Mouse (Mus musculus): ENCODE measurements around the gene Arhgef19.

Arhgef19 gene

DNA sequence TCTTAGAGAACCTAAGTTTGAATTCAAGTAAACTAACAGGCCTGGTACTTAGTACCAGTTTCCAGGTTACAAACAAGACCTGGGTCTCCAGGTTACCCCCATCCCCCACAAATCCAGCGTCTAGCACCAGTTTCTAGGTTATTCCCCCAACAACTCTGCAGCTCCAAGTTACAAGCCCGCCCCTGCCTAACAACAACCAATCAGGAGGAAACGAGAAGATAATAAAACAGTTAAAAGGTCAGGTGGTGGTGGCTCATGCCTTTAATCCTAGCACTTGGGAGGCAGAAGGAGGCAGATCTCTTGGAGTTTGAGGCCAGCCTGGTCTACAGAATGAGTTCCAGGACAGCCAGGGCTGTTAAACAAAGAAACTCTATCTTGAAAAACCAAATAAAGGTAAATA is 28.0 kb downstream of the Arhgef19 start:
- no peak for DNase-seq

GRCm38 (mm10) chr4:141267837-141268236 is 28.5 kb downstream of the Arhgef19 start:
- peak in 1 of 2 experiments; percentile 68 for DNase-seq

- no peak for DNase-seq
These were observed 29.1 kb downstream of the Arhgef19 start for GRCm38 (mm10) chr4:141268350-141268749.

- DNase-seq = no peak
These were observed 29.8 kb downstream of the Arhgef19 start for GRCm38 (mm10) chr4:141269080-141269479.

DNA sequence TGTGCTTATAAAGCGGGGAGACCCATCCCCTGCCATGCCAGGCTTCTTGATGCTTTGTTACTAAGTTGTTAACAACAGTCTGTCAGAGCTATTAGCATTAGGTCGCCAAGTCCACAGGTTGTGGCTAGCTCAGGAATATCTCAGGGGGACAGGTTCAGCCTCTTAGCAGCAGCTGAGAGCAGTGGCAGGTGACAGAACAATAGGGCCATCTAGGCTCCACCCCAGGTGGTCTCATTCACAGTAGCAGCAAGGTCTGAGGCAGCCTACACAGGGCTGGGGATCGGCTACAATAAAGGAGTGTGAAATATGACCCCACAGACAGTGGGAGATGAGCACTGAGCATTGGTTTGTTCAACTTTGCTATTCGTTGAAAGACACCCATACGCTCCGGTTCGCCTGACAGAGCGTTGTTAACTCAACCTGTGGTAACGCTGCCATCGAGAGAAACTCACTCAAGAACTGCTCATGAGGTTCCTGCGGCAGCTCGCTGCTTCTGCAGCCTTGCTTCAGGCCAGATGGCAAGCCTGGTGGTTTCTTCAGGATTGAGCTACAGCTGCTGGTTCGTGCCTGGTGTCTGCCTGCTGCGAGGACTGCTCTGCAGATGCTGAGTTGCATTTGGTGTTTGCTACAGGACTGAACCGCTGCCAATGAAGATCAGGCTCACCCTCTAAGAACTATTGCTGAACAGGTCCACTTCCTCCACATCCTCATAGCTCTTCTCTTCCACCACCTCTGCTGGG is 31.1 kb downstream of the Arhgef19 start:
- DNase-seq = no peak

GRCm38 (mm10) chr4:141271228-141271627 is 31.9 kb downstream of the Arhgef19 start:
- no peak for DNase-seq

DNA sequence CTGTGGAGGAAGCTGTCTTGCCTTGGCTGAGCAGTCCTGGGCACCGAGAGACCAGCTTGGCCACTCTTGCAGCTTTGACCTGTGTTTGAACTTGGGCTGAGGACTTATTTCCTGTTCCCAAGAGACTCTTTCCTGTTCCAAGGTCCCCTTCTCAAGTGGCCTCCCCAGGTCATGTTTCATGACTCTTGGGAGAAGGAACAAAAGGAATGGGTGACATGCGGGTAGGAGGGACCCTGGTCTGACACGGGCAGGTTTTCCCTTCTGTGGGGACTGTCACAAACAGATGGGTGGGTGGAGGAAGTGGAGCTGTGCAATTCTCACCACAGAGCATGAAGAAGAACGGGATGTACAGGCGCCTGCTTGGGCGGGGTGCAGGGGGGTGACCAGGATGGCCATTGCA is 32.4 kb downstream of the Arhgef19 start:
- DNase-seq = peak; percentile 76 to 88

DNA sequence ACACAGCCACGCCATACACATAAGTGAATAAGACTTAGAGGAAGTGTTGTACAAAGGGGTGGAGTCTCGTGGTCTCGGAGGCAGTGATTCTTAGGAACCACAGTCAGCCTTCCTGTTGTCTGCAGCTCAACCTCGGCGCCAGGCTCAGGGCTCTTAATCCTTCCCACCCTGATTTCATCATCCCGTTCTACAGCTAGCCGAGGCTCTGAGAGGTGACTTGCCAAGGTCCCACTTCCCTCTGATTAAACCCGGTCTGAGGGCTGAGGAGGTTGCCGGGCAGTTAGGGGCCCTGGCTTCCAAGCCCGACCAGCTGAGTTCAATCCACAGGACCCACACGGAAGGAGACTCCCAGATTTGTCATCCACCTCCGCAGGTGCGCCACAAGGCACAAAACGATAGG is 33.6 kb downstream of the Arhgef19 start:
- DNase-seq = peak; percentile 73 to 80

DNA sequence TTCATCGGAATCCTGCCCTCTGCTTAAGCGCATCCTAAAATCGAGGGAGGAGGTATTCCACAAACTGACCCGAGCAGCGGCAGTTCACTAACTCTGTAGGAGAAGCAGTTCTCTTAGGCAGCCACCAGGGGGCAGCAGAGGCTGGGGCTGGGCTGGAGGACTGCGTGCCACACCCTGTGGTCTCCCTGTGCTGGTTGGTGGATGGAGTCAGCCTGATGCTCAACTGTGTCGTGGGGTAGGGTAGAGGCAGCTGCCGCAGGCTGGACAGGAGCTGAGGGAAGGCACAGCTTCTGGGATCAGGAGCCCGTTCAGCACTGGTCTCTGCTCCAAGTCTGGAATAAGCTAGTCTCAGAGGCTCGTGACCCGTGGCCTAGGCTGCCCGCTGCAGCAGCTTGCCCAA is 34.0 kb downstream of the Arhgef19 start:
- DNase-seq = peak; percentile 85 to 90

DNA sequence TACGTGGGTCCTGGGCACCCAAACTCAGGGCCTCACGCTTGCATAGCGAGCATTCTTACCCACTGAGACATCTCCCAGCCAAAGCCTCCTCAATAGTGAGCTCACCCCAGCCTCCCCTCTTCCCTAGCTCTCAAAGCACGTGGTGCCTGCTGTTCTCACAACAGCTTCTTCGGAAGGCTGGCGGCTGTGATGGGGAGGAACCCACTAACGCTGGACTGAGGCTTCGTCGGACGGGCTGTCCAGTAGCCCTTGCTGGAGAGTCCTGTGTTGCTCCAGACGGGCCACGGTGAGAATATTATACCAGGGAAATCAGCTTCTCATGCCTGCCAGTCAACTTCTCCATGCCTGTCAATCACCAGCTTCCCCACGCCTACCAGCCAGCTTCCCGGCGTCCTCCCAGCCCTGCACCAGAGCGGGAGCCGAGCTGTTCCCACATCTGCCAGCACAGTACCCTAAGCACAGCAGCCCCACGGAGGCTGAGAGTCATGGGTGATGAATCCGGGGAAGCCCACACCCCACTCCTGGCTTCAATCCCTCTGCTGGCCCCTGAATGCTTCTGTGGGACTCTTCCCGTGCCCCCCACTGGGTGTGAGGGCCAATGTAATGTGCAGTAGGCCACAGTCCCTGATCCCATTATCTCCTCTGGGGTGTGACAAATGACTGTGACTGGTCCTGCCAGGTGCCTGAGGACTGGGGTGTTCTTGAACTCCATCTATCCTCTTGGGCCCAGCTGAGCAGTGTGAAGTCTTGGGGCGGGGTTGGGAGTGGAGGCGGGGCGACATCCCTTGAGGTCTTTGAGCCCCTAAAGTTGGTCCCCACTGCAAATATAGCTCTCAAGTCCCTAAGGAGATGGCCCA is 35.4 kb downstream of the Arhgef19 start:
- DNase-seq = peak; percentile 51 to 55

DNA sequence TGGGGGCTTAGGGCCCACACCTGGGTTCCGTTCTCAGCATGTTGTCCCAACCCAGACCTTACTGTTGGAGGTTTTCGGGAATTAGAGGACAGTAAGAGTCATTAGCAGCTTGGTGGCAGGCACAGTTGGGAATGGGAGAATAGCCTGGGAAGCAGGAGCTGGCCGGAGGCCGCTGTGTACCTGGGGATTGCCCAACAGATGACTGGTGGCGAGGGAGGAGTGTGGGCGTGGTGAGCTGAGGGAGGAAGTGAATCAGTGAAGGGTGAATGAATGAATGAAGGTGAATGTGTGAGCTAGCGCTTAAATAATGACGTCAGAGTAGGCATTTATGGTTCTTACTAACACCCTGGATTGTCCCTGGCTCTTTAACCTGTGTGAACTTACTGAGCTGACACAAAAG is 37.9 kb downstream of the Arhgef19 start:
- peak; percentile 73 to 80 for DNase-seq

- peak; percentile 95 to 97 for DNase-seq
These were observed 38.9 kb downstream of the Arhgef19 start for GRCm38 (mm10) chr4:141278154-141278553.

DNA sequence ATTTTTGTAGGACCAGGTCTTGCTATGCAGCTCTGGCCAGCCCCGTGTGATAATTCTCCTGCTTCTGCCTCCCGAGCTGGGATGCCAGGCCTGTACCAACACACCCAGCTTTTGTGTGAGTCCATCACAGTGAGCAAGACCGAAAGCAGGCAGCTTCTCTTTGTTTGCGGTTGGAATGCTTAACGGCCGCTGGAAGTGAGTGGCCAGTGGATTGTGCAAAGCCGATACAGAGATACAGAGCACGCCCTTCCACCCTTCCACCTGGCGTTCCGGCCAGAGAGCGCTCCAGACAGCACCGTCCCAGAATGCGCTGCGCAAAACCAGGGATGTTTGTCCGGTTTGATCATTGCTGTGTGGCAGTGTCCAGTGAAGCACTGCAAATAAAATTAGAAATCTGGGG is 40.0 kb downstream of the Arhgef19 start:
- DNase-seq = peak; percentile 71 to 83

- no peak for DNase-seq
These were observed 40.5 kb downstream of the Arhgef19 start for GRCm38 (mm10) chr4:141279783-141280182.

GRCm38 (mm10) chr4:141280471-141280870 is 41.2 kb downstream of the Arhgef19 start:
- no peak for DNase-seq

DNA sequence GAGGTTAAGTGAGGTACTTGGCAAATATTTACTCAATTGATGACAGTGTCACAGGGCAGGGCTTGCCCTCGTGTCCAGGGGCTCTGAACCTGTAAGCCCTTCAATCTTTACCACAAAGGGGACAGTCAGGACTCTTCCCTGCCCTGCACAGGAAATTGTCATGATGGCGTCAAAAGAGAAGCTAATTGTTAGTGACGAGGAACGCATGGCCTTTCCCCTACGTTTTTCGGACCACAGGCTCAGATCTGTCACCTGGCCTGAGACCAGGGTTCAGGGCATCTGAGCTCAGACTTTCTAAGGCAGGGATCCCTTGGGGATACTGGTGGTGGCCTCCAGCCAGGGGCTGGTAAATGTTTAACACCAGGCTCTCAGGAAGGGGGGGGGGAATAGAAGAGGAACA is 41.9 kb downstream of the Arhgef19 start:
- DNase-seq = peak; percentile 48 to 67

- DNase-seq = no peak
These were observed 42.3 kb downstream of the Arhgef19 start for GRCm38 (mm10) chr4:141281578-141281977.

DNA sequence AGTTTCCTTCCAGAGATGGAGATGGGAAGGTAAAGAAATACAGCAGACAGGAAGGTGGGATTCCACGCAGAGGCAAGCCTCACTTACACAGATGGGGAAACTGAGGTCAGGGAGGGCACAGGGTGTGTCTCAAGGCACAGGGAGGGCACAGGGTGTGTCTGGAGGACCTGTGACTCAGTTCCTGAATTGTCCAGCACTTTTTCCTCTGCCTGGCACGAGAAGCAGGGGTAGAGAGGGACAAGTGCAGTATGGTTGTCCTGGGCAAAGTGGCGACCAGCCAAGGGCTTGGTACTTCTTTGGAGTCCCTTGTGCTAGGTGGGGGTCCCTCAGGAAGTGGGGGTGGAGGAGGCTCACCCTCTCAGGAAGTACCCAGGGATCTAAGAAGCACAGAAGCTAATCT is 42.8 kb downstream of the Arhgef19 start:
- DNase-seq = no peak

GRCm38 (mm10) chr4:141282623-141283022 is 43.3 kb downstream of the Arhgef19 start:
- DNase-seq = no peak

DNA sequence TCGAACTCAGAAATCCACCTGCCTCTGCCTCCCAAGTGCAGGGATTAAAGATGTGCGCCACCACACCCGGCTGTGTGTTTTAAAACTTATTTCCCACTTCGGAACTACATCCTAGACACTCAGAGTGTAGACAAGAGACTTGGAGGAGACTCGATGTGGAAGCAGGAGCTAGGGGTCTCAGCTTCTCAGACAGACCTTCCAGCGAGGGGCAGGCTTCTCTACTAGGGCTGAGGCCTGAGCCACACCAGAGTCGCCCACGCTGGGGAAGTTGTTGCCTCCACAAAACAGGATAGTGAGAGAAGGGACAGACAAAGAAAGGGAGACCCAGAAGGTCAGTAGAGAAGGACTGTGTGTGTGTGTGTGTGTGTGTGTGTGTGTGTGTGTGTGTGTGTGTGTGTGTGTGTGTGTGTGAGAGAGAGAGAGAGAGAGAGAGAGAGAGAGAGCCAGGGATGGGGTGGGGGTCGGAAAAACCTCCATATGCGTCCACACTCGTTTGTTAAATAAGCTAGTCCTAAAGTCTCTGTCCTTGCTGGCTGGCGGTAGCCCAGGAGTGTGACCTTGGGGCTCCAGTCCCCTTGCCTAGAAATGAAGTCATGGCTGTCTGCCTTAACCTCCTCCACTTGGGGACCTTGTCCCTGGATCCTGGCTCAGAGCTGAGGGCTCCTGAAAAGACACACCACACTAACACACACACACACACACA is 44.0 kb downstream of the Arhgef19 start:
- no peak for DNase-seq

DNA sequence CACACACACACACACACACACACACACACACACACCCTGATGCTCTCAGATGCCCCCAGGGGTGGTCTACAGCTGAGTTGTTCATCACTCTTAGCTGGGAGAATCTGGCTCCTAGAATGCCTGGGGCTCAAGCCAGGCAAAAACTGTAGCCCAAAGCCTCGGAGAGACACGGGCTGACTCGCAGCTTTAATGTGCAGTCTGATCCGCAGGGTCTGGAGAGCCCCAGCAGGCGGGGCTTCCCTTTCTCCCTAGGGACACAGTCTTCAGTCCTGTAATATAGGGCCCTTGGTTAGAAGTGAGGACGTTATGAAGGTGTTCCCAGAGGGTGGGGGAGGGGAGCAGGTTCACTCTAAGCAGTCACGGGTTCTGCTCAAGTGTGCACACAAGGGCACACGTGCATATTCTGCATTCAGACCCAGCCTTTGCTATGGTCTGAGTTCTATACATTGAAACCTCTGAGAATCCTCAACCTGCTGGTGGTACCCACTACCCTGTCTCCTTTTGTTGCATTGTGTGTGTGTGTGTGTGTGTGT is 44.6 kb downstream of the Arhgef19 start:
- DNase-seq = no peak

- DNase-seq = no peak
These were observed 45.2 kb downstream of the Arhgef19 start for GRCm38 (mm10) chr4:141284486-141284885.

- DNase-seq = no peak
These were observed 45.8 kb downstream of the Arhgef19 start for GRCm38 (mm10) chr4:141285128-141285527.
